Mouse (Mus musculus) ES-E14 (cell line): ENCODE data around the gene Cetn2.

ENCODE experiments used
- MAFK ChIP-seq: IDR thresholded peaks from 2 replicates; pipeline ENCODE4 v1.6.1; 2014; ENCODE audit warnings: mild to moderate bottlenecking, low read depth, low read length, inconsistent platforms; ENCODE audit not compliant: insufficient read depth
- ZC3H11A ChIP-seq: IDR thresholded peaks from 2 replicates; pipeline ENCODE4 v1.6.1; 2012; ENCODE audit warnings: low read depth, mild to moderate bottlenecking, inconsistent platforms, low read length, borderline replicate concordance

DNA sequence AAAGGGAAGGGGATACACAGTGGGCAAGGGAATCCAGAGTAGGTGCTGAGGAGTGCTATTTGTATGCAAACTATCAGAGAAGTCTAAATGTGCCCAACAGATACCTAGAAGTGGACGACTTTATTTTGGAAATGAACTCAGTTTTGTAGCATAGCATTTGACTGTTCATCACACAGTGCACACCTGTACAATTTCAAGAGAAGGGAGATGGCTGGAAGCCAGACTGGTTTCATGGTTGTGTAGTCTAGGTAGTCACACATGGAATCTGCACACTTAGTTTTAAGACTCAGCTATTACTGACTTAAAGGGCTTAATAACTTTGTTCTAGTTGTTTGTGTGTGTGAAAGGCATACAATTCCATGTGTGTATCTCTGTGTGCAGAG is 22.2 kb downstream of the Cetn2 start:
- TF ChIP-seq MAFK (no peak), ZC3H11A (no peak)
